Comparison of ENCODE assay signal across 17 mouse cellular contexts in genomic region chr17:66764435-66764834, GRCm38 (mm10).
DNase-seq lines count a peak whose midpoint lies in the region; ATAC-seq and TF ChIP-seq lines count a peak whose summit lies in the region.
"Had no signal": no experiment of that assay in that cellular context is flagged by ENCODE, and none has a peak within 500 bp of the region (broad histone marks: within the 10 kb centered on the region; RNA-seq: fewer than 3 reads in every experiment).

No protein-coding gene starts in this region.

- H3K4me2 ChIP-seq in forebrain, embryonic 15.5 days (replicated peaks): no peak overlapping the region
- no peak overlapping the region for H3K4me2 ChIP-seq in forebrain, postnatal 0 days (ENCODE audit: low read depth)
- H3K4me2 ChIP-seq in forebrain, embryonic 14.5 days (ENCODE audit: low read length): no peak overlapping the region
- H3K4me2 ChIP-seq: embryonic facial prominence, embryonic 13.5 days; embryonic facial prominence, embryonic 15.5 days had no signal

- no peak for DNase-seq in forebrain, embryonic 10.5 days (ENCODE audit: extremely low spot score, low spot score)
- no peak for DNase-seq in forebrain, postnatal 0 days
- DNase-seq in forebrain, embryonic 14.5 days (ENCODE audit: low spot score): no peak
- DNase-seq: adrenal gland, adult 2 months; adrenal gland, postnatal 10 days; adrenal gland, postnatal 25 days; cerebellum, adult 11 months; cerebellum, adult 18-20 months; cerebellum, adult 8-10 months; cerebellum, adult 9-11 months; cerebellum, postnatal 14 days; cerebellum, postnatal 36 days; embryo, embryonic 11 days had no signal

- H3K9me3 ChIP-seq in forebrain, embryonic 15.5 days: no peaks in the 10 kb centered on the region
- no peaks in the 10 kb centered on the region for H3K9me3 ChIP-seq in forebrain, embryonic 10.5 days
- no peaks in the 10 kb centered on the region for H3K9me3 ChIP-seq in forebrain, postnatal 0 days (ENCODE audit: low read length)
- H3K9me3 ChIP-seq in forebrain, embryonic 14.5 days (replicated peaks; ENCODE audit: control insufficient read depth, low read length): no peaks in the 10 kb centered on the region
- H3K9me3 ChIP-seq: embryonic facial prominence, embryonic 13.5 days; embryonic facial prominence, embryonic 15.5 days had no signal

- no peaks in the 10 kb centered on the region for H3K36me3 ChIP-seq in forebrain, embryonic 15.5 days
- peaks cover 4% of the 10 kb centered on the region; the same call in 1 of the 2 replicates for H3K36me3 ChIP-seq in forebrain, embryonic 10.5 days (replicated peaks)
- H3K36me3 ChIP-seq in forebrain, postnatal 0 days (ENCODE audit: insufficient read depth): no peaks in the 10 kb centered on the region
- H3K36me3 ChIP-seq in forebrain, embryonic 14.5 days (ENCODE audit: control insufficient read depth, insufficient read depth, low read length): no peaks in the 10 kb centered on the region
- H3K36me3 ChIP-seq: embryonic facial prominence, embryonic 15.5 days had no signal

- 71% methylated on average over 2 of the region's 2 CpGs for WGBS in forebrain, embryonic 15.5 days
- 81% methylated on average over 2 of the region's 2 CpGs for WGBS in forebrain, embryonic 10.5 days
- 69% methylated on average over 2 of the region's 2 CpGs for WGBS in forebrain, postnatal 0 days
- WGBS in forebrain, embryonic 14.5 days: 70% methylated on average over 2 of the region's 2 CpGs

- no peaks in the 10 kb centered on the region for H3K27me3 ChIP-seq in forebrain, embryonic 15.5 days
- no peaks in the 10 kb centered on the region for H3K27me3 ChIP-seq in forebrain, embryonic 10.5 days (ENCODE audit: poor library complexity, severe bottlenecking)
- H3K27me3 ChIP-seq in forebrain, postnatal 0 days (ENCODE audit: insufficient read depth, low read length): no peaks in the 10 kb centered on the region
- H3K27me3 ChIP-seq in forebrain, embryonic 14.5 days (replicated peaks; ENCODE audit: control insufficient read depth, insufficient read depth, low read length): no peaks in the 10 kb centered on the region
- H3K27me3 ChIP-seq: embryonic facial prominence, embryonic 13.5 days; embryonic facial prominence, embryonic 15.5 days had no signal

- TF ChIP-seq CTCF in forebrain, postnatal 0 days (IDR thresholded peaks at IDR 0.05; ENCODE audit: low read depth): no peak

- ATAC-seq in forebrain, embryonic 15.5 days (replicated peaks): 0 out of 2 replicates have a peak, but pooled peaks have one; percentile 35
- peak; percentile 77; the same call in 1 of the 2 replicates for ATAC-seq in forebrain, postnatal 0 days
- ATAC-seq in forebrain, embryonic 14.5 days: no peak

- 0 out of 2 replicates have a peak overlapping the region, but pooled peaks have one; percentile 11 for H3K27ac ChIP-seq in forebrain, embryonic 15.5 days (replicated peaks)
- no peak overlapping the region for H3K27ac ChIP-seq in forebrain, embryonic 10.5 days
- 0 out of 2 replicates have a peak overlapping the region, but pooled peaks have one; percentile 29 for H3K27ac ChIP-seq in forebrain, postnatal 0 days (ENCODE audit: low read depth, low read length)
- no peak overlapping the region for H3K27ac ChIP-seq in forebrain, embryonic 14.5 days (ENCODE audit: low read depth, low read length)
- H3K27ac ChIP-seq: embryonic facial prominence, embryonic 13.5 days; embryonic facial prominence, embryonic 15.5 days had no signal

- H3K4me1 ChIP-seq in forebrain, embryonic 15.5 days: peaks cover 15% of the 10 kb centered on the region
- peaks cover 21% of the 10 kb centered on the region for H3K4me1 ChIP-seq in forebrain, embryonic 10.5 days
- H3K4me1 ChIP-seq in forebrain, postnatal 0 days (ENCODE audit: insufficient read depth): no peaks in the 10 kb centered on the region; the same call in 1 of the 2 replicates
- H3K4me1 ChIP-seq in forebrain, embryonic 14.5 days (ENCODE audit: control insufficient read depth, insufficient read depth, low read length): peaks cover 6% of the 10 kb centered on the region; the same call in 1 of the 2 replicates

- H3K9ac ChIP-seq in forebrain, embryonic 15.5 days (replicated peaks): no peak overlapping the region
- H3K9ac ChIP-seq in forebrain, postnatal 0 days: no peak overlapping the region
- no peak overlapping the region for H3K9ac ChIP-seq in forebrain, embryonic 14.5 days (ENCODE audit: low read length)
- H3K9ac ChIP-seq: embryonic facial prominence, embryonic 13.5 days; embryonic facial prominence, embryonic 15.5 days had no signal

- no peak overlapping the region for H3K4me3 ChIP-seq in forebrain, embryonic 15.5 days
- H3K4me3 ChIP-seq in forebrain, embryonic 10.5 days: no peak overlapping the region
- no peak overlapping the region for H3K4me3 ChIP-seq in forebrain, postnatal 0 days (ENCODE audit: low read depth, low read length)
- no peak overlapping the region for H3K4me3 ChIP-seq in forebrain, embryonic 14.5 days (ENCODE audit: low read depth, low read length)
- H3K4me3 ChIP-seq: embryonic facial prominence, embryonic 13.5 days; embryonic facial prominence, embryonic 15.5 days; erythroblast, embryonic 14.5 days had no signal

Comparison
In these comparisons a context has a peak if more than half of its experiments do, and no peak if none do; other contexts are left out.
1. H3K27ac ChIP-seq: peak in forebrain, embryonic 15.5 days (single experiment) and forebrain, postnatal 0 days (single experiment); none in forebrain, embryonic 10.5 days (single experiment) and forebrain, embryonic 14.5 days (single experiment).